Mouse (Mus musculus): Measurements from ENCODE around the gene Fbln1.

The Fbln1 gene

DNA sequence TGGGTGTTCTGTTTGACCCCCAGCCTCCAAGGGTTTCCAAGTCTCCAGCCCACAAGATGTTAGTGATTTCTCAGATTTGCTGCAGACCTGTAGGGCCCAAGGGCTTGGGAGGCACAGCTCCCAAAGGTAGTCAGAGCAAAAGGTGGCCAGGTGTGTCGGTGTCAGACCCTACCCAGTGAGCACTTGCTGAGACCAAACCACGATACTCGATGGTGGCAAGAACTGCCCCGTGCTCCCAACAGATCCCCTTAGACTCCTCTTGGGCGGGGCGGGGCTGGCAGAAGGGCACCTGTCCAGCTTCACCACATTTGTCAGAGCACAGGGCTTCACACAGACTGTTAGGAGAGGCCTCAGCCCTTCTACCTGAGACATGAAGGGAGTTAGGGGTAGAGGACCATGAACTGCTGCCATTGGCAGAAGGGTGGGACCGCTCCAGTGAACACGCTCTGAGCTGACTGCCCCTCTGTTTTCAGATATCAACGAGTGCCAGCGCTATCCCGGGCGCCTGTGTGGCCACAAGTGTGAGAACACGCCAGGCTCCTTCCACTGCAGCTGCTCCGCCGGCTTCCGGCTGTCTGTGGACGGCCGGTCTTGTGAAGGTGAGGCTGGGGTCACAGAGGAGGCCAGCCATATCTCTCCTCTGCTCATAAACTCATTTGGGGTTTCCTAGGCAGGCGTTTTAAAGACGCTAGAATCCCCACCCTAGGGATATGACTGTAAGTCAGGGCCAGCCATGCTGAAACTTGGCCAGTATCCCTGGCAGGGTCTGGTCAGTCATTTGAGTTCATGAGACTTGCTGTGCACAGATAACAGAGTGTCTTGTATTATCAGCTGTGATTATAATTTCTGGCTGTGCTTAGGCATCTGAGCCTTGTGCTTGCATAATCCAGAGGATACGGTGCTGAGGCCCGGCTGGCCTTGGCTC, 33.3 kb downstream of the Fbln1 start:
- DNase-seq (ENCODE audit: low read depth) = no peak

DNA sequence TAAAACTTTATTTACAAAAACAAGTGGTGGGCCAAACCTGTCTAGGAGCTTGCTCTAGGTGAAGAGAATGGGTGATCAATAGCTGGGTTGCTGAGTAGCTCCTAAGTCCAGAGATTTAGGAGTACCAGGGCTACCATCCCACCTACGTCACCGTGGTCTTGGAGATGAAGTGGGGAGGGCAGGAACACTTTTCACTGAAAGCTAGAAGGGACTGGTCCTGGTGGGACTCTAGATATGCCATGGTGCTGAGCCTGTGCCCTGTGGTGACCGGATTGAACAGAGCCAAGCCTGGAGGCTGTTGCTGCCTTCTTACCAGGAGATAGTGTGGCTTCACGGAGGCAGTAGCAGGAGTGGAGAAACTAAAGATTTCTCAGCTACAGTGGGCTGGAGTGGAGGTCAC, 34.3 kb downstream of the Fbln1 start:
- no peak for DNase-seq (ENCODE audit: low read depth)

DNA sequence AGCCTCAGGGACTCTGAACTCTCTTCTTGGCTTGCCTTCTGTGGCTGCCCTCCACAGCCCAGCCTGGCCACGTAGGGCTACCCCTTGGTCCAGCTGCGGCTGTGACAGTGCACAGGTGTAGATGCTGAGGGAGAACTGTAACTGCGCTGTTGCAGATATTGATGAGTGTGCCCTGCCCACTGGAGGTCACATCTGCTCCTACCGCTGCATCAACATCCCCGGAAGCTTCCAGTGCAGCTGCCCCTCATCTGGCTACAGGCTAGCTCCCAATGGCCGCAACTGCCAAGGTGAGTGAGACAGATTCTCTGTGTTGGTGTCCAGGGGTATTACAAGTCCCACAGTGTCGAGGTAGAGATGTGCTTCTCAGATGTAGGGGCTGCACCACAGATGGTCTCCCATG, 36.1 kb downstream of the Fbln1 start:
- DNase-seq (ENCODE audit: low read depth) = no peak

DNA sequence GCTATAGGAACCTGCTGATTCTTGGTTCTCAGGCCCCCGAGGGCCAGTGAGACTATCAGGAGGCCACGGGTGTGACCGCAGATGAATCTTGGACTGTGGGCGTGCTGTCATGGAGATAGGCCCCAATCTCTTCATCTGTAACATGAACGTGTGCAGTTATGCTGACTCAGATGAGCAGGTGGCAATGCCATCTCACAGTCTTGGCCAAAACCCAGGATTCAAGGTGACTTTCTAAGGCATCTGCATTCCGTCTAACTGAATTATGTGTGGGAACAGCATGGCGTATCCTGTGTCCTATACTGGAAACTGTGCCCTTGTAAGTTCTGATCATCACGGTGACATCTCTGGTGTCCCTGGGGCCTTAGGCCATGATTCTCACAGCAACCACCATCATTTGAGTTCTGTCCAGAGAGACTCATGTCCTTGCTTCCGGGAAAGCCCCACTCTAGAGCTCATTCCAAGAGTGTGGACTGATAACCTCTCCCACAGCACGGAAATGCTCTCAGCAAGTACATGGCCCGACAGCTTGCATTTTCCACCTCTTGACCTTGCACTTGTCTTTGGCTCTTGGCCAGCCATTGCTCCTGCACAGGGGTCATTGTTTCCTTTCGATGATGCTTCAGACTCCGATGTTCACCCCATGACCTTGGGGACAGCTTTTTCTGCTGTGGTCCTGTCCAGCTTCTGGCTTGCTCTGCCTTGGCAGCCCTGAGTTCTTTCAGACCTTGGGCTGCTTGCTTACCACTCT, 38.8 kb downstream of the Fbln1 start:
- no peak for DNase-seq (ENCODE audit: low read depth)

DNA sequence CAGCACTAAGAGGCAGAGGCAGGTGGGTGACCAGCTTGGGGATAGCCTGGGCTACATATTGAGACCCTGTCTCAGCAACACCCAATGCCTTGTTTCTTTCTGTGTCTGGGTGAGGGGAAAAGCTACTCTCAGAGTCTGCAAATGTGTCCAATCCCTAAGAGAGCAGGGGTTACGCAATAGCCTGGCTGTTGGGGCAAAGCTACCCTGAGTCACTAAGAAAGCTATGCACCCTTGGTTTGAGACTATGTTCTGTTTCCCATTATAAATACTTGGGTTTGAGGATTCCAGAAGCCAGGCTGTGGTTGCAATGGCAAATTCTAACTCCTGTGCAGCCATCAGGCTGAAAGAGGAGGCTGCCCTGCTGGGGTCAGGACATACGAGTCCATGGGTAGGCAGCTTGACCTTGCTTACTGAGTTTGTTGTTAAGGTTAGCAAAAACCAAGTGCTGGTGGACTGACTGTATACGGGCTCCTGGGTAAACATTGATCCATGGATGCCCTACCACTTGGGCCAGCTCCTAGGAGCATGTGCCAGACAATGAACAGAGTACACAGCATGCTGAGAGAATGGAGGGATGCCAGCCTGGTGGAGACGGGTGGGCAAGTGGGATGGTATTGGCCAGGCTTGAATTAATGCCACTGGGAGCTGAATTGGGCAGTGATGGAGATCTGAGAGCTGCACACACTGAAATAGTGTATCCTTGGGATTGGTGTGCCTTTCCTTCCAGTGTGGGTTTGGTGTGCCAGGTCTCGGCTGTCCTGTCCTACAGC, 39.7 kb downstream of the Fbln1 start:
- DNase-seq (ENCODE audit: low read depth) = peak; percentile 35

DNA sequence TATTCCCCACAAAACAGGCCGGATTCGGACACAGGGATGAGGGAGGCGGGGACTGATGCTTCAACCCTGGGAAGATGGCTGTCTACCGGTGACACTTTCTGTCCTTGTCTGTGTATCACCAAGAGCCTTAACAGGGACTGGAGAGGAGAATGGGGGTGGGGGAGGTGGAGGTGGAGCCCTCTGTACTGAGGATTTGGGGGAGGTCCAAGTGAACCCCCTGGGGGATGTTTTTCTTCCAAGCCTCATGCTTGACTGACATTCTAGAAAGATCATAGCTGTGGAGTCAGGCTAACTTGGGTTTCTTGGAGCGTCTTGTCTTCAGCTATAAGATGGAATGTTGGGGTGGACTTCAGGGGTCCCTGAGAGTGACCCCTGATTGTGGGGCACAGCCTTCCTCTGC, 40.3 kb downstream of the Fbln1 start:
- DNase-seq (ENCODE audit: low read depth) = no peak

DNA sequence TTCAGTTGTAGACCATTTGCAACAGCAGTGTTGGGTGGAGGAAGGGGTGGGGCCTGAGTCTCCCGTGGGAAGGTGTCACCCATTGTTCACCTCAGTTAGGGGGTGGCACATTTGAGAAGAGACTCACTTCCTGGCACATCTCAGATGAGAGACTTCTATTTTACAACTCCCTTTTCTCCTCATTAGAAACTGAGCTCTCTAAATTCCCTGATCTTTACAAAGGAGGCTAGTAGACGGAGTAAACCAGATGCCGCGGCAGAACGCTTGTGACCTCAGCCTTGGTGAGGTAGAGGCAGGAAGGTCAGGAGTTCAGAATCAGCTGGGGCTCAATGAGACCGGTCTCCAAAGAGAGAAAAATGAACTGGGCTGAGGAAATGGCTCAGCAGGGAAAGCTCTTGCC, 41.2 kb downstream of the Fbln1 start:
- no peak for DNase-seq (ENCODE audit: low read depth)

DNA sequence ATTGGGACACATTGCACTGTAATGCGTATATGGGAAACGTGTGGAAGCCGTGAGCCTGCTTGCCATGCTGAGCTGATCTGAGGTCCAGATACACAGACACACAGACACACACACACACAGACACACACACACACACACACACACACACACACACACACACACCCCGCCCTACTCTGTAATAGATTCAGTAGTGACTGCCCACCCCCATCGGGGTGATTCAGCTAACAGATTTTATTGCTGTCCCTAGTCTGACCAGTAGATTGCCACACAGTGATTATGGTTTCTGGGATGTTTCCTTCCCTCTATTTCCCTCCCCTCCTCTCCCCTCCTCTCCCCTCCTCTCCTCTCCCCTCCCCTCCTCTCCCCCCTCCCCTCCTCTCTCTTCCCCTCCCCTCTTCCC, 42.6 kb downstream of the Fbln1 start:
- peak; percentile 58 for DNase-seq (ENCODE audit: low read depth)

DNA sequence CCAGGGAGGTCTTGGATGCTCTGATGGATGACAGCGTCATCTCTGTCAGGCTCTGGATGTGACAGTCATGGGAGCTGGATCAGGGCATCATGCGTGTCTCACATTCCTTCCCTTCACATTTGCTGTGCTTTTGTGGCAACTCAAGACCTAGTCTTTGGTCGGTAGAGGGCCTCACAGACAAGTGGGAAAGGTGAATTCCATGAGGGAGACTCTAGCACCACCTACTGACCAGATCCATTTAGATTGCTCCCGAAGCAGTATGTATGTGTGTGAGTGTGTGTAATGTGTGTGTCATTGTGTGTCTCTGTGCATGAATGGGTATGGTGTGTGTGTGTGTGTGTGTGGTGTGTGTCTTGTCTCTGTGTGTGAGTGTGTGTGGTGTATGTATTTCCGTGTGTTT, 43.5 kb downstream of the Fbln1 start:
- peak; percentile 73 for DNase-seq (ENCODE audit: low read depth)

DNA sequence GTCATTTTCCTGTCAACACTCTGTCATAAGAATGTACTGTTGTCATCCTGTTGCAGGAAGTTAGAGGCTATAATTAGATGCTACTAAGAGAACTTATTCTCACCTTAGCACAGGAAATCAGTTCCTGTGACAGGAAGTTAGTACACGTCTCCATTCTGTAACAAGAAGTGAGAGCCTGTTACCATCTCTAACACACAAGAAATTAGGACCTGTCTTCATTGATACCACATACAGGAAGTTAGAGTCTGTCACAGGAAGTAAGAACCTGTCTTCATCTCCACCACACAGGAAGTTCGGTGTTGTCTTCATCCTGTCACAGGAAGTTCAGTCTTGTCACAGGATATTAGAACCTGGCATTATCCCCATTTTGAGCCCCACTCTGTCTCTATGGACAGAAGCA, 44.7 kb downstream of the Fbln1 start:
- DNase-seq (ENCODE audit: low read depth) = peak; percentile 56

DNA sequence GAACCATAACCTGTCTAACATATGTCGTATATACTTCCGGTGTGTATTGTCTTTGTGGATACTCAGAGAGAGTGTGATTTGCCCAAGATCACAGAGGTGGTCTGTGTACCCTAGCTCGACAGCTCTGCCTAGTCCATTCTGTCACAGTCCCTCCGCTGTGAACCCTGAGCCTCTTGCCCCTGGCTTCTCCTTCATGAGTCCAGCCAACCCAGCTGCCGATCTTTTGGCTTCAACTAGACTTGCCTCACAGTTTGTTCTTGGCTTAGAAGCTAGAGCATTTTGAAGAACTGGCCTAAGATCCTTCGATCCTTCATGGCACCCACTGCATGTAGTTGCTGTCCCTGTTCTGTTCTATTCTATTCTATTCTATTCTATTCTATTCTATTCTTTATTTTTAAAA, 46.7 kb downstream of the Fbln1 start:
- no peak for DNase-seq (ENCODE audit: low read depth)

DNA sequence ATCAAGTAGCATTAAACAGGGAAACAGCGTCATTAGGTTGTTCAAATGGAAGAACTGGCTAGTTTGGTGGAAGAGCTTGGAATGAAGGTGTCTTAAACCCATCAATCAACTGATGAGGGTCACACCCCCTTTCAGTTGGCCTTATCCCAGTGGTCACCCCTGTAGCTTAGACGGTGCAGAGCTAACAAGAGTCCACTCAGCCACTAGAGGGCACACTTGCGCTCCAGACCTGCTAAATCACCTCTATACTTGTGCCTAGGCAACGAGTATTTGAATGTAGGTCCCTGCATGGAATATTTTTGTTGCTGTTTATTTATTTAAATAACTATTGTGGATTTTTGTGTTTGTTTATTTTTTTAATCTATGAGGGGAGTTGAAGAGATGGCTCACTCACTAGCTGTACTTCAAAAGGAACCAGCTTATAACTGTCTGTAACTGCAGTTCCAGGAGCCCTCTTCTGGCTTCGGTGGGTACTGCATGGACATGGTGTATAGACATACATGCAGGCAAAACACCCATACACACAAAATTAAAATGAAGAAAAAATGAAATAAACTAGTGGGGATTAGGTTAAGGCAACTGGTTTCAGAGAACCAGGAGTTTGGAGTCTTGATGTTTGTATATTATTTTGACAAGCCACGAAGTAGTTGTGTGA, 52.2 kb downstream of the Fbln1 start:
- DNase-seq (ENCODE audit: low read depth) = peak; percentile 79

DNA sequence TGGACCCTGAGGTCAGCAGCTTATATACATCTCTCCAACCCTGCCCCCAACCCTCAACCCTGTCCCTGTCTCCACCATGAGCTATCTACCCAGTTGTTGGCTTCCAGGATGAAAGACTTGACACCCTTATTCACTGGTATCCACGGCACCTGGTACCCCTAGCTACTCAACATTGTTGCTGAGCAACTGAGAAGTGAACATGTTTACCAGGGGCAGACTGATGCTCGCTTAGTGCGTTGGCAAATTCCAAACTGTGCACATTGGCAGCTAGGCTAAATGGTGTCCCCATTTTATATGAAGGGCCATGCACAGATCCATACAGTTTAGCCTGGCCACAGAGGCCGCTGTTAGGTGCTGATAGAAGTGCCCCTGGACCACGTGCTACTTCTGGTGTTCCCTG, 57.1 kb downstream of the Fbln1 start:
- no peak for DNase-seq (ENCODE audit: low read depth)

DNA sequence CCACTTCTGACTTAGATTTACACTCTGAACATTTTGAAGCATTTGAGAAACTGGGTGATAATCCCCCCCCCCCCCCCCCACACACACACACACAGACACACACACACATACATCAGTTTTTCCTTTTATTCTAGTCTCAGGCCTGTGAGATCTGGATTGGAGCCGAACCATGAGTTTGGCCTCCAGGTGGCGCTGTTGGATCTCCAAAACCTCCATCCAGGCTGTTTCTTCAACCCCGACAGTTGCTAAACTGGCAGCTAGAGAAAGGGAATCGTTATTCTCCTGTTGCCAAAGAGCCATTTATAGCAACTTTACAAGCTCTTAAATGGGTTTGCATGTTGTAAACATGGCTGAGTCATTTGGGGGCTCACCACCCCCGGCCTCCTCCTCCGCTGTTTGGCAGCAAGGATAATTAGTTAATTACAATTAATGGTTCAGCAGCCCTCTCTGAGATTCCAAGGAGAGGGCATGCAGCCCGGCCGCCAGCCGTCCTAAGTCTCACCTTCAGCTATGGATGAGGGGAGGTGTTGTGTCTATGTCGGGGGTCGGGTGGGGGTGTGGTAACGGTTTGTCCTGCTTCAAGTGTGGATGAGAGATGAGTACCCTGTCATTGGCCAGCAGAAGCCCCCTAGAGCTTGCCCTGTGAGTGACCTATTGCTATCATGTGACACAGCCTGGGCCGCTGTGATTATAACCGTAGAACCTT, 61.1 kb downstream of the Fbln1 start:
- DNase-seq (ENCODE audit: low read depth) = peak; percentile 77

DNA sequence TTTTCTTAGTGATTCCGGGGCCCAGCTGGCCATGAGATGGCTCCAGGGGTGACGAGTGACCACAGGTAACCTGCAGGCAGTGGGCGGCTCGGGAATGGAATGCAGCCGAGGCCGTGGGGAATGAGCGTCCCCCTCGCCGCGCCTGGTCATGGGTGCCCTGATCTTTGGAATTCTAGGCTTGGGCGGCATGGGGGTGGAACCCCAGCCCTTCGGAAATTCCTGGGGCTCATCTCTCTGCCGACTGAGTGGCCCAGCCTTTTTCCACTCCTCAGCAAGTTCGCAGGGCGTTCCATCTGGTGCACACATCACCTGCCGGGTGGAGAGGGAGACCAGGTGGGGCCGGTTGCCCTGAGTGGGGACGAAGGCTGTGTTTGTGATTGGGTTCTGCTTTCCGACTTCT, 62.1 kb downstream of the Fbln1 start:
- no peak for DNase-seq (ENCODE audit: low read depth)

DNA sequence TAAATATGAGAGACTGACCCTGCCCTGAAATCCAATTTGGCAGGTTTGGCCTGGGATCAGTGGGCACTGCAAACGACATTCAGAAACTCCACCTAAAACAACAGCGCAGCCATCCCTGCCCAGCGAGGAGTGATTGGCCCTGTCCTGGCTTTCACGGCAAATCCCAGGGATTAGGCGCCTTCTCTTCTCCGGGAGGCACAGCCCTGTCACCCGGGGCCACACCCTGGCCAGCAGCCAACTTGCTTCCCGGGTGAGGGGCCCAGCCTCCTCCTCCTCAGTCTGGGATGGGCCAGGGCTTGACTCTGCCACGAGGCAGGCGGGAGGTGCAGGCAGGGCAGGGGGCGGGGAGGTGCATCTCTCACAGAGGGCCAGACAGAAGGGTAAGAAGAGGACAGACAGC, 67.2 kb downstream of the Fbln1 start:
- no peak for DNase-seq (ENCODE audit: low read depth)

DNA sequence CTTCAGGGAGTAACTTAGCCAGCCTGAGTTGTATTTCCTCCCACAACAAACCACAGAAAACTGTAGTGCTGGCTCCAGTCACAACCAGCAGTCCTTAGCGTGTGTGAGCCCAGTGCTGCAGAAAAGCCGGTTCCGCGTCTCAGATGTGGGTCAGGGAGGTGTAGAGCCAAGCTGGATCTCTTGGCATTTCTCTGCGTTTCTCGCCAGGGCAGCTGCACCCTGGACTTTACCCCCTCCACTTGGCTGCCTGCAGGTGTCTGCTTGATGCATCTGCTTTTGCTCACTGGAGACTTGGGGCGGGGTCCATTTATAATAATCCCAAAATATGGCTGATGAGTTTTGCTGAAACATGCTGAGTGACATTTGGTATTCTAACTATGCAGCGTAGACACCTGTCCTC, 71.5 kb downstream of the Fbln1 start:
- no peak for DNase-seq (ENCODE audit: low read depth)

DNA sequence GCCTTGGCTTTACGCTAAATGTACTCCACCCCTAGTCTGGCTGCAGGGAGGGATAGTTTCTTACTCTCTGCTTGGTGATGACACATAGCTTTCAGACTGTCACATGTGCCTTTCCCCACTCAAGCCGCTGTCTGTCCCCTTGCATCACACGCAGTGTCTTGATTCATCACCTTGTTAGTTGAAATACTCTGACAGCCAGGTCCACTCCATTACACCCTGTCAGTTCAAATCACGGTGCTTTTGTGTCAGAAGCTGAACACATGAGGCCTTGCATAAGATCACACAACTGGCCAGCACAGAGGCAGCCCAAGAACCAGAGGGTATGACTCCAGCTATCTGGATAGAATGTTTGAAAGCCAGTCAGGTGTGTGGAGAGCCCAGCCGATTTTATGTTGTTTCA, 73.2 kb downstream of the Fbln1 start:
- no peak for DNase-seq (ENCODE audit: low read depth)

DNA sequence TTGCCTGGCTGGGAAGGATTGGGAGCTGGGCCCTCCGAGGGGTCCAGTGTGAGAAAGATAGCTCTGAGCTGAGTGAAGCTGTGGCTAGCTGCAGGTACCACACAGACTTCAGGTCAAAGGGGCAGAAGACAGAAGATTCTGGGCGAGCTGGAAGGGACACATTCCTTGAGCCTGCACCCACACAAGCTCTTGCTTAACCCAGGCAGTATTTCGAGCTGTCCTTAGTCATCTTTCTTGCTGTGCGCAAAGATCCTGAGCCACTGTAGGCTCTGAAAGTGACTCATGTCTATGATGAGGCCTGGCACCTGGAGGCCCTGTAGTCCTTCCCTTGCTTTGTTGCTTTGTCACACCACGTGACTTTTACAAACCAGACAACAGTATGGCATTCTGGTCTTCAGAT, 76.3 kb downstream of the Fbln1 start:
- peak; percentile 43 for DNase-seq (ENCODE audit: low read depth)

DNA sequence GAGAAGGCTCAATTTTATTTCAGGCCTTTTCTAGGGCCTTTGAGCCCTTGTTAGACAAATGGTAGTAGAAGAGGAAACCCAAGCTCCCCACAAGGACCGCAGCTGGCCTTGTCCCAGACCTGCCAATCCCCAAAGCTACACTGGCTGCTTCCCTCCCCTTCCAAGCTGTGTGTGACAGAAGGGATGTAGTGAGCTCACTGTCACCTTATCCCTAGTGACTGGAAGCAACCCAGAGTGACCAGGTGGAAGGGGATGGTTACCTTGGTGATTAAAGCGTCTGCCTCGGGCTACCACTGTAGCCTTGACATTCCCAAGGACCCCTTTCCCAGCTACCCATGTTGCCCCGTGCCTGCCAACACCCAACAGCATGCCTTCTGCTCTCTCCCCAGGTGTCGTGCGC, 78.9 kb downstream of the Fbln1 start:
- no peak for DNase-seq (ENCODE audit: low read depth)

DNA sequence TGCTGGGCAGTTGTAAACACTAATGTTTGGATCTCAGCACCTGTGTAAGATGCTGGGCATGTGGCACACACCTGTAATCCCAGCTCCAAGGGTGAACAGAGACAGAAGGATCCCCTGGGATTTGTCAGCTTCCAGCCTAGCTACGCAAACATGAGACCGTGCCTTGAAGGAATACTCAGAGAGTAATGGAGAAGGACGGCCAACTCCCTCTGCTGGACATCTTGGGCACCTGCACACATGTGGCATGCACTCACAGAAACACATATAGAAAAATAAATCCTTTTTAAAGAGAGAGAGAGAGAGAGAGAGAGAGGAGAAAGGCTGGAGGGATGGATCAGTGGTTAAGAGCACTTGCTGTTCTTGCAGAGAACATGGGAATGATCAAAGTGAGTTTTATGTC, 88.9 kb downstream of the Fbln1 start:
- peak; percentile 19 for DNase-seq (ENCODE audit: low read depth)

DNA sequence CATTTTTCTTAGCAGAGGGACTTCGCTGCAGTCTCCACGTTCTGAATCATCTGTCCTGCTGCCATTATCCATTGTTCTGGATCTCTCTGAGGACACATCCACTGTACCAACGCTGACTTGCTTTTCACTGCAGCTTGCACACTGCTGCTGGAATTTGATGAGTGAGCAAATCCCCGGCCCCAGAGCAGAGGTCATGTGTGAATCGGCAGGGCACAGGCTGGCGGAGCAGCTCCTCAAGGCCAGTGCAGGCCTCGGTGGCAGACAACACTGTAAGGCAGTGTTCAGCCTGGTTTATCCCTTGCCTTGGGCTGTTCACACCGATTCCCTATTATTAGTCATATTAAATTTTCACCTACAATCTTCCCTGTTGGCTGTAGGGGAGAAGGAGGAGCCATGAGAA, 89.8 kb downstream of the Fbln1 start:
- no peak for DNase-seq (ENCODE audit: low read depth)
